Mouse (Mus musculus) brain, embryonic 14.5 days (tissue): ENCODE measurements at regions not wholly inside any gene's neighbourhood (a gene's known extent, or its start where the extent isn't known, plus 50 kb on each side); places are given as distances from the start of the nearest gene placed in this dataset.

Source experiments
- CTCF ChIP-seq: fragments of 200-500 bp; IDR thresholded peaks from 2 replicates; pipeline ENCODE4 v1.5.1; 2012; ENCODE audit warnings: inconsistent platforms, mild to moderate bottlenecking, moderate library complexity, borderline replicate concordance; ENCODE audit not compliant: insufficient read depth, insufficient read length; ENCODE audit errors: extremely low read depth
- POLR2A ChIP-seq: fragments of 200-500 bp; IDR thresholded peaks from 2 replicates; pipeline ENCODE4 v1.6.1; 2012; ENCODE audit warnings: mild to moderate bottlenecking, inconsistent platforms, borderline replicate concordance; ENCODE audit not compliant: poor library complexity, insufficient read depth, insufficient read length, severe bottlenecking; ENCODE audit errors: extremely low read depth

GRCm38 (mm10) chr7:75998853-75999252 is 150.7 kb downstream of the Klhl25 start:
- TF ChIP-seq POLR2A (no peak), CTCF (no peak)
